Mouse (Mus musculus): ENCODE data around the gene Entpd2.

- no peak for TF ChIP-seq E2F4 (IDR thresholded peaks at IDR 0.05; ENCODE audit: insufficient read depth)
- TF ChIP-seq POLR2A (IDR thresholded peaks at IDR 0.05; ENCODE audit: insufficient read length, low read depth), result no peak
- no peak for TF ChIP-seq USF1 (IDR thresholded peaks at IDR 0.05; ENCODE audit: low read depth)
- TF ChIP-seq MAX (IDR thresholded peaks at IDR 0.05; ENCODE audit: low read depth), result no peak
- TF ChIP-seq MYOG (IDR thresholded peaks at IDR 0.05; ENCODE audit: control insufficient read depth in 1 of 3, insufficient read depth in 1 of 3, insufficient read length in 2 of 3, low read depth in 2 of 3), result no peak
- TF ChIP-seq TCF12 (IDR thresholded peaks at IDR 0.05; ENCODE audit: insufficient read depth, poor library complexity, severe bottlenecking), result no peak
- TF ChIP-seq CEBPB (IDR thresholded peaks at IDR 0.05; ENCODE audit: insufficient read depth, poor library complexity, severe bottlenecking), result no peak
- no peak for TF ChIP-seq SRF (IDR thresholded peaks at IDR 0.05; ENCODE audit: control insufficient read depth, insufficient read length, low read depth)
- no peak for TF ChIP-seq TCF3 (IDR thresholded peaks at IDR 0.05; ENCODE audit: insufficient read length, low read depth)
- TF ChIP-seq POLR2AphosphoS2 (IDR thresholded peaks at IDR 0.05; ENCODE audit: insufficient read length, low read depth), result no peak
These were observed 38.6 kb downstream of the Entpd2 start for GRCm38 (mm10) chr2:25434292-25434691.

Measured in myocyte (in vitro differentiated cells).